Mouse (Mus musculus): Measurements from ENCODE around the gene Zcchc4. TPM values are rescaled to one million over a fixed set of nuclear protein-coding genes. Genes with fewer than 3 reads are reported as not detected.
A peak's percentile ranks its signal among the peaks of the same experiment; 100 is the strongest.

Zcchc4 gene
- polyA plus RNA-seq, 1 experiment from 2014 or later: 5.7 TPM

- no peak for ATAC-seq (ENCODE audit: low FRiP score, low TSS enrichment)
- Histone ChIP-seq H3K9ac (ENCODE audit: low read length) (no peak overlapping the region), H3K27me3 (ENCODE audit: control insufficient read depth, insufficient read depth, low read length) (no peaks in the 10 kb centered on the region), H3K36me3 (ENCODE audit: control insufficient read depth, insufficient read depth, low read length) (0 out of 2 replicates have a peak, but pooled peaks cover 2% of the 10 kb centered on the region), H3K27ac (replicated peaks) (no peak overlapping the region), H3K4me1 (replicated peaks; ENCODE audit: control insufficient read depth, insufficient read depth) (no peaks in the 10 kb centered on the region), H3K4me2 (replicated peaks; ENCODE audit: low read depth) (no peak overlapping the region), H3K4me3 (ENCODE audit: low read depth, low read length) (no peak overlapping the region), H3K9me3 (ENCODE audit: control insufficient read depth, low read length) (no peaks in the 10 kb centered on the region)
- DNase-seq (ENCODE audit: low spot score): no peak
- TF ChIP-seq EP300 (optimal IDR thresholded peaks at IDR 0.05): no peak
- TF ChIP-seq CTCF (IDR thresholded peaks at IDR 0.05; ENCODE audit: low read depth): no peak
- 72% methylated on average over 4 of the region's 4 CpGs for WGBS
These were observed 30.6 kb downstream of the Zcchc4 start for GRCm38 (mm10) chr5:52805801-52806200.

GRCm38 (mm10) chr5:52806349-52806748 is 31.1 kb downstream of the Zcchc4 start:
- WGBS: 71% methylated on average over 8 of the region's 8 CpGs
- TF ChIP-seq EP300 (optimal IDR thresholded peaks at IDR 0.05) (no peak), CTCF (IDR thresholded peaks at IDR 0.05; ENCODE audit: low read depth) (no peak)

GRCm38 (mm10) chr5:52807030-52807429 is 31.8 kb downstream of the Zcchc4 start:
- no peaks in the 10 kb centered on the region for H3K27me3 ChIP-seq (ENCODE audit: control insufficient read depth, insufficient read depth, low read length)
- no peak overlapping the region for H3K9ac ChIP-seq (ENCODE audit: low read length)
- ATAC-seq (ENCODE audit: low FRiP score, low TSS enrichment): no peak
- H3K36me3 ChIP-seq (ENCODE audit: control insufficient read depth, insufficient read depth, low read length): 0 out of 2 replicates have a peak, but pooled peaks cover 2% of the 10 kb centered on the region
- no peaks in the 10 kb centered on the region for H3K9me3 ChIP-seq (ENCODE audit: control insufficient read depth, low read length)
- WGBS: 90% methylated on average over 7 of the region's 7 CpGs
- no peak for DNase-seq (ENCODE audit: low spot score)
- H3K4me2 ChIP-seq (replicated peaks; ENCODE audit: low read depth): no peak overlapping the region
- no peaks in the 10 kb centered on the region for H3K4me1 ChIP-seq (replicated peaks; ENCODE audit: control insufficient read depth, insufficient read depth)
- no peak for TF ChIP-seq CTCF (IDR thresholded peaks at IDR 0.05; ENCODE audit: low read depth)
- no peak for TF ChIP-seq EP300 (optimal IDR thresholded peaks at IDR 0.05)
- H3K27ac ChIP-seq (replicated peaks): no peak overlapping the region
- no peak overlapping the region for H3K4me3 ChIP-seq (ENCODE audit: low read depth, low read length)

More at GRCm38 (mm10) chr5:52806349-52806748, 31.1 kb downstream of the Zcchc4 start:
- no peak overlapping the region for H3K4me3 ChIP-seq (ENCODE audit: low read depth, low read length)
- 0 out of 2 replicates have a peak, but pooled peaks cover 2% of the 10 kb centered on the region for H3K36me3 ChIP-seq (ENCODE audit: control insufficient read depth, insufficient read depth, low read length)
- H3K9ac ChIP-seq (ENCODE audit: low read length): no peak overlapping the region
- DNase-seq (ENCODE audit: low spot score) (no peak), ATAC-seq (ENCODE audit: low FRiP score, low TSS enrichment) (no peak)
- no peaks in the 10 kb centered on the region for H3K27me3 ChIP-seq (ENCODE audit: control insufficient read depth, insufficient read depth, low read length)
- H3K27ac ChIP-seq (replicated peaks): no peak overlapping the region
- H3K9me3 ChIP-seq (ENCODE audit: control insufficient read depth, low read length): no peaks in the 10 kb centered on the region
- H3K4me1 ChIP-seq (replicated peaks; ENCODE audit: control insufficient read depth, insufficient read depth): no peaks in the 10 kb centered on the region
- H3K4me2 ChIP-seq (replicated peaks; ENCODE audit: low read depth): no peak overlapping the region

- no peak overlapping the region for H3K4me3 ChIP-seq (ENCODE audit: low read depth, low read length)
- ATAC-seq (ENCODE audit: low FRiP score, low TSS enrichment) (no peak), DNase-seq (ENCODE audit: low spot score) (no peak)
- 95% methylated on average over 6 of the region's 6 CpGs for WGBS
- H3K27ac ChIP-seq (replicated peaks): no peak overlapping the region
- H3K4me1 ChIP-seq (replicated peaks; ENCODE audit: control insufficient read depth, insufficient read depth): no peaks in the 10 kb centered on the region
- H3K9me3 ChIP-seq (ENCODE audit: control insufficient read depth, low read length): no peaks in the 10 kb centered on the region
- H3K9ac ChIP-seq (ENCODE audit: low read length): no peak overlapping the region
- TF ChIP-seq EP300 (optimal IDR thresholded peaks at IDR 0.05) (no peak), CTCF (IDR thresholded peaks at IDR 0.05; ENCODE audit: low read depth) (no peak)
- peaks cover 6% of the 10 kb centered on the region for H3K36me3 ChIP-seq (ENCODE audit: control insufficient read depth, insufficient read depth, low read length)
- H3K4me2 ChIP-seq (replicated peaks; ENCODE audit: low read depth): no peak overlapping the region
- H3K27me3 ChIP-seq (ENCODE audit: control insufficient read depth, insufficient read depth, low read length): no peaks in the 10 kb centered on the region
These were observed 35.2 kb downstream of the Zcchc4 start for GRCm38 (mm10) chr5:52810446-52810845.

- 74% methylated on average over 14 of the region's 14 CpGs for WGBS
- Histone ChIP-seq H3K4me3 (ENCODE audit: low read depth, low read length) (no peak overlapping the region), H3K27me3 (ENCODE audit: control insufficient read depth, insufficient read depth, low read length) (no peaks in the 10 kb centered on the region), H3K9ac (ENCODE audit: low read length) (no peak overlapping the region), H3K4me2 (replicated peaks; ENCODE audit: low read depth) (no peak overlapping the region), H3K4me1 (replicated peaks; ENCODE audit: control insufficient read depth, insufficient read depth) (no peaks in the 10 kb centered on the region), H3K27ac (replicated peaks) (no peak overlapping the region), H3K36me3 (ENCODE audit: control insufficient read depth, insufficient read depth, low read length) (peaks cover 6% of the 10 kb centered on the region), H3K9me3 (ENCODE audit: control insufficient read depth, low read length) (no peaks in the 10 kb centered on the region)
- ATAC-seq (ENCODE audit: low FRiP score, low TSS enrichment): peak; percentile 82
- peak; percentile 50 for DNase-seq (ENCODE audit: low spot score)
- no peak for TF ChIP-seq CTCF (IDR thresholded peaks at IDR 0.05; ENCODE audit: low read depth)
- TF ChIP-seq EP300 (optimal IDR thresholded peaks at IDR 0.05): no peak
These were observed 35.8 kb downstream of the Zcchc4 start for GRCm38 (mm10) chr5:52811056-52811455.

- Histone ChIP-seq H3K4me3 (ENCODE audit: low read depth, low read length) (no peak overlapping the region), H3K4me1 (replicated peaks; ENCODE audit: control insufficient read depth, insufficient read depth) (no peaks in the 10 kb centered on the region), H3K27ac (replicated peaks) (no peak overlapping the region), H3K9me3 (ENCODE audit: control insufficient read depth, low read length) (no peaks in the 10 kb centered on the region), H3K9ac (ENCODE audit: low read length) (no peak overlapping the region), H3K36me3 (ENCODE audit: control insufficient read depth, insufficient read depth, low read length) (peaks cover 9% of the 10 kb centered on the region), H3K4me2 (replicated peaks; ENCODE audit: low read depth) (no peak overlapping the region), H3K27me3 (ENCODE audit: control insufficient read depth, insufficient read depth, low read length) (no peaks in the 10 kb centered on the region)
- TF ChIP-seq CTCF (IDR thresholded peaks at IDR 0.05; ENCODE audit: low read depth): no peak
- no peak for TF ChIP-seq EP300 (optimal IDR thresholded peaks at IDR 0.05)
- WGBS: 92% methylated on average over 10 of the region's 10 CpGs
- no peak for DNase-seq (ENCODE audit: low spot score)
- no peak for ATAC-seq (ENCODE audit: low FRiP score, low TSS enrichment)
These were observed 37.2 kb downstream of the Zcchc4 start for GRCm38 (mm10) chr5:52812456-52812855.

Measured in stomach, postnatal 0 days (tissue).